Mouse (Mus musculus): ENCODE data around the gene Ctsh.

Ctsh gene

GRCm38 (mm10) chr9:90053852-90054251, at the start of gene Ctsh:
TSS of gene Ctsh (plus strand) at chr9:90054152.
- Histone ChIP-seq H3K27me3 (ENCODE audit: control insufficient read depth, insufficient read depth, low read length, poor library complexity, severe bottlenecking) (no peaks in the 10 kb centered on the region; the same call in 1 of the 2 replicates), H3K36me3 (ENCODE audit: control insufficient read depth, insufficient read depth, low read length, poor library complexity, severe bottlenecking) (no peaks in the 10 kb centered on the region; the same call in none of the 2 replicates)
- DNase-seq (ENCODE audit: low read depth, low spot score): no peak

- H3K27me3 ChIP-seq (ENCODE audit: control insufficient read depth, insufficient read depth, low read length, poor library complexity, severe bottlenecking): no peaks in the 10 kb centered on the region
- no peak for DNase-seq (ENCODE audit: low read depth, low spot score)
- no peaks in the 10 kb centered on the region for H3K36me3 ChIP-seq (ENCODE audit: control insufficient read depth, insufficient read depth, low read length, poor library complexity, severe bottlenecking)
These were observed 47.5 kb upstream of the Ctsh start for GRCm38 (mm10) chr9:90006432-90006831.

- no peaks in the 10 kb centered on the region for H3K27me3 ChIP-seq (ENCODE audit: control insufficient read depth, insufficient read depth, low read length, poor library complexity, severe bottlenecking)
These were observed 46.9 kb upstream of the Ctsh start for GRCm38 (mm10) chr9:90007094-90007493.

GRCm38 (mm10) chr9:90008138-90008537, 45.8 kb upstream of the Ctsh start:
- H3K27me3 ChIP-seq (ENCODE audit: control insufficient read depth, insufficient read depth, low read length, poor library complexity, severe bottlenecking): no peaks in the 10 kb centered on the region
- no peak for DNase-seq (ENCODE audit: low read depth, low spot score)

More at GRCm38 (mm10) chr9:90007094-90007493, 46.9 kb upstream of the Ctsh start:
- H3K36me3 ChIP-seq (ENCODE audit: control insufficient read depth, insufficient read depth, low read length, poor library complexity, severe bottlenecking): no peaks in the 10 kb centered on the region
- DNase-seq (ENCODE audit: low read depth, low spot score): no peak

GRCm38 (mm10) chr9:90011849-90012248, 42.1 kb upstream of the Ctsh start:
- Histone ChIP-seq H3K36me3 (ENCODE audit: control insufficient read depth, insufficient read depth, low read length, poor library complexity, severe bottlenecking) (no peaks in the 10 kb centered on the region), H3K27me3 (ENCODE audit: control insufficient read depth, insufficient read depth, low read length, poor library complexity, severe bottlenecking) (no peaks in the 10 kb centered on the region)
- DNase-seq (ENCODE audit: low read depth, low spot score): no peak

More at GRCm38 (mm10) chr9:90008138-90008537, 45.8 kb upstream of the Ctsh start:
- no peaks in the 10 kb centered on the region for H3K36me3 ChIP-seq (ENCODE audit: control insufficient read depth, insufficient read depth, low read length, poor library complexity, severe bottlenecking)

GRCm38 (mm10) chr9:90014649-90015048, 39.3 kb upstream of the Ctsh start:
- no peaks in the 10 kb centered on the region for H3K36me3 ChIP-seq (ENCODE audit: control insufficient read depth, insufficient read depth, low read length, poor library complexity, severe bottlenecking)
- H3K27me3 ChIP-seq (ENCODE audit: control insufficient read depth, insufficient read depth, low read length, poor library complexity, severe bottlenecking): no peaks in the 10 kb centered on the region
- peak; percentile 41 for DNase-seq (ENCODE audit: low read depth, low spot score)

GRCm38 (mm10) chr9:90016204-90016603, 37.7 kb upstream of the Ctsh start:
- H3K36me3 ChIP-seq (ENCODE audit: control insufficient read depth, insufficient read depth, low read length, poor library complexity, severe bottlenecking): no peaks in the 10 kb centered on the region
- no peak for DNase-seq (ENCODE audit: low read depth, low spot score)
- no peaks in the 10 kb centered on the region for H3K27me3 ChIP-seq (ENCODE audit: control insufficient read depth, insufficient read depth, low read length, poor library complexity, severe bottlenecking)

GRCm38 (mm10) chr9:90020866-90021265, 33.1 kb upstream of the Ctsh start:
- Histone ChIP-seq H3K27me3 (ENCODE audit: control insufficient read depth, insufficient read depth, low read length, poor library complexity, severe bottlenecking) (no peaks in the 10 kb centered on the region), H3K36me3 (ENCODE audit: control insufficient read depth, insufficient read depth, low read length, poor library complexity, severe bottlenecking) (no peaks in the 10 kb centered on the region)
- no peak for DNase-seq (ENCODE audit: low read depth, low spot score)

GRCm38 (mm10) chr9:90021442-90021841, 32.5 kb upstream of the Ctsh start:
- no peaks in the 10 kb centered on the region for H3K36me3 ChIP-seq (ENCODE audit: control insufficient read depth, insufficient read depth, low read length, poor library complexity, severe bottlenecking)
- peak; percentile 55 for DNase-seq (ENCODE audit: low read depth, low spot score)

GRCm38 (mm10) chr9:90027709-90028108, 26.2 kb upstream of the Ctsh start:
- Histone ChIP-seq H3K27me3 (ENCODE audit: control insufficient read depth, insufficient read depth, low read length, poor library complexity, severe bottlenecking) (no peaks in the 10 kb centered on the region), H3K36me3 (ENCODE audit: control insufficient read depth, insufficient read depth, low read length, poor library complexity, severe bottlenecking) (no peaks in the 10 kb centered on the region)
- peak; percentile 31 for DNase-seq (ENCODE audit: low read depth, low spot score)

More at GRCm38 (mm10) chr9:90021442-90021841, 32.5 kb upstream of the Ctsh start:
- no peaks in the 10 kb centered on the region for H3K27me3 ChIP-seq (ENCODE audit: control insufficient read depth, insufficient read depth, low read length, poor library complexity, severe bottlenecking)

- DNase-seq (ENCODE audit: low read depth, low spot score): peak; percentile 8
- no peaks in the 10 kb centered on the region for H3K27me3 ChIP-seq (ENCODE audit: control insufficient read depth, insufficient read depth, low read length, poor library complexity, severe bottlenecking)
- H3K36me3 ChIP-seq (ENCODE audit: control insufficient read depth, insufficient read depth, low read length, poor library complexity, severe bottlenecking): no peaks in the 10 kb centered on the region
These were observed 20.0 kb upstream of the Ctsh start for GRCm38 (mm10) chr9:90033922-90034321.

- no peaks in the 10 kb centered on the region for H3K27me3 ChIP-seq (ENCODE audit: control insufficient read depth, insufficient read depth, low read length, poor library complexity, severe bottlenecking)
- H3K36me3 ChIP-seq (ENCODE audit: control insufficient read depth, insufficient read depth, low read length, poor library complexity, severe bottlenecking): no peaks in the 10 kb centered on the region
- DNase-seq (ENCODE audit: low read depth, low spot score): no peak
These were observed 18.8 kb upstream of the Ctsh start for GRCm38 (mm10) chr9:90035168-90035567.

- Histone ChIP-seq H3K36me3 (ENCODE audit: control insufficient read depth, insufficient read depth, low read length, poor library complexity, severe bottlenecking) (no peaks in the 10 kb centered on the region), H3K27me3 (ENCODE audit: control insufficient read depth, insufficient read depth, low read length, poor library complexity, severe bottlenecking) (no peaks in the 10 kb centered on the region)
- no peak for DNase-seq (ENCODE audit: low read depth, low spot score)
These were observed 18.2 kb upstream of the Ctsh start for GRCm38 (mm10) chr9:90035794-90036193.

- H3K36me3 ChIP-seq (ENCODE audit: control insufficient read depth, insufficient read depth, low read length, poor library complexity, severe bottlenecking): no peaks in the 10 kb centered on the region
- DNase-seq (ENCODE audit: low read depth, low spot score): no peak
- H3K27me3 ChIP-seq (ENCODE audit: control insufficient read depth, insufficient read depth, low read length, poor library complexity, severe bottlenecking): no peaks in the 10 kb centered on the region
These were observed 17.6 kb upstream of the Ctsh start for GRCm38 (mm10) chr9:90036313-90036712.

GRCm38 (mm10) chr9:90038535-90038934, 15.4 kb upstream of the Ctsh start:
- no peaks in the 10 kb centered on the region for H3K36me3 ChIP-seq (ENCODE audit: control insufficient read depth, insufficient read depth, low read length, poor library complexity, severe bottlenecking)
- no peaks in the 10 kb centered on the region for H3K27me3 ChIP-seq (ENCODE audit: control insufficient read depth, insufficient read depth, low read length, poor library complexity, severe bottlenecking)
- DNase-seq (ENCODE audit: low read depth, low spot score): no peak

GRCm38 (mm10) chr9:90040916-90041315, 13.0 kb upstream of the Ctsh start:
- Histone ChIP-seq H3K36me3 (ENCODE audit: control insufficient read depth, insufficient read depth, low read length, poor library complexity, severe bottlenecking) (no peaks in the 10 kb centered on the region), H3K27me3 (ENCODE audit: control insufficient read depth, insufficient read depth, low read length, poor library complexity, severe bottlenecking) (no peaks in the 10 kb centered on the region)
- no peak for DNase-seq (ENCODE audit: low read depth, low spot score)

Measured in splenic B cell, adult 2 months (primary cell).